ENCODE assay signal across 8 mouse cellular contexts in the genomic region with DNA sequence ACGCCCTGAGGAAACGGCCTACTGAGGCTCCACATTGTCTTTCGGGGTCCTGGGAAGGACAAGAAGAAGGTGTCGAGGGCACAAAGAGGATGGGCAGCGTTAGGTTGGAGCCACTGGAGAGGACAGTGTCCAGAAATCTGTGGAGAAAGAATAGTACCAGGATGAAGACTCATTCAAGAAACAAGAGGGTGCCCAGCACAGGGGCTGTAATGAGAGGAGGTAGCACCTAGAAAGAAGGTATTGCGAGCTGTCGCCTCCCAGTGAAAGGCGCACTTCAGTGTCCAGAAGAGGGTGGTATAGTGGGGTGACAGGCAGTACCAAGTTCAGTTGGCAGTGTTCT. TPM values are rescaled to one million over a fixed set of nuclear protein-coding genes. Genes with fewer than 3 reads are reported as not detected.
DNase-seq lines count a peak whose midpoint lies in the region; ATAC-seq and TF ChIP-seq lines count a peak whose summit lies in the region.

No protein-coding gene starts in this region.

- no peak for ATAC-seq in heart, embryonic 15.5 days (replicated peaks; ENCODE audit: insufficient number of reproducible peaks, insufficient read depth, low FRiP score, low read depth)
- no peak; the same call in none of the 2 replicates for ATAC-seq in hindbrain, embryonic 12.5 days (ENCODE audit: low FRiP score)

- peak overlapping the region; percentile 97 for H3K4me2 ChIP-seq in heart, embryonic 15.5 days
- H3K4me2 ChIP-seq in hindbrain, embryonic 12.5 days (replicated peaks) = peak overlapping the region; percentile 89

- peak overlapping the region; percentile 93 for H3K27ac ChIP-seq in heart, embryonic 15.5 days
- peak overlapping the region; percentile 78 for H3K27ac ChIP-seq in bone marrow, adult 2 months (ENCODE audit: control insufficient read depth, insufficient read depth, low read depth, low read length, poor library complexity)
- peak overlapping the region; percentile 93 for H3K27ac ChIP-seq in hindbrain, embryonic 12.5 days
- H3K27ac ChIP-seq in midbrain, embryonic 10.5 days (replicated peaks) = peak overlapping the region; percentile 92

- peaks cover 33% of the 10 kb centered on the region for H3K4me1 ChIP-seq in heart, embryonic 15.5 days (replicated peaks)
- no peaks in the 10 kb centered on the region for H3K4me1 ChIP-seq in bone marrow, adult 2 months (ENCODE audit: control insufficient read depth, insufficient read depth, low read length)
- H3K4me1 ChIP-seq in hindbrain, embryonic 12.5 days = peaks cover 46% of the 10 kb centered on the region
- H3K4me1 ChIP-seq in midbrain, embryonic 10.5 days = peaks cover 50% of the 10 kb centered on the region

- TF ChIP-seq CTCF in bone marrow, adult 2 months (IDR thresholded peaks at IDR 0.05; ENCODE audit: control insufficient read depth, insufficient read depth, low read length) = no peak

- H3K27me3 ChIP-seq in heart, embryonic 15.5 days = no peaks in the 10 kb centered on the region
- no peaks in the 10 kb centered on the region for H3K27me3 ChIP-seq in hindbrain, embryonic 12.5 days
- peaks cover 9% of the 10 kb centered on the region; the same call in 1 of the 2 replicates for H3K27me3 ChIP-seq in midbrain, embryonic 10.5 days (ENCODE audit: low read depth, poor library complexity, severe bottlenecking)

- WGBS in heart, embryonic 15.5 days = 4% methylated on average over 8 of the region's 8 CpGs
- WGBS in bone marrow, adult 2 months = 0% methylated on average over 8 of the region's 8 CpGs
- WGBS in hindbrain, embryonic 12.5 days = under 1% methylated on average over 8 of the region's 8 CpGs
- WGBS in midbrain, embryonic 10.5 days = 0% methylated on average over 8 of the region's 8 CpGs

- peak overlapping the region; percentile 83 for H3K9ac ChIP-seq in heart, embryonic 15.5 days
- peak overlapping the region; percentile 83 for H3K9ac ChIP-seq in hindbrain, embryonic 12.5 days

- peaks cover 9% of the 10 kb centered on the region; the same call in 1 of the 2 replicates for H3K36me3 ChIP-seq in heart, embryonic 15.5 days
- peaks cover 13% of the 10 kb centered on the region for H3K36me3 ChIP-seq in hindbrain, embryonic 12.5 days
- H3K36me3 ChIP-seq in midbrain, embryonic 10.5 days = peaks cover 45% of the 10 kb centered on the region

- H3K4me3 ChIP-seq in heart, embryonic 15.5 days = peak overlapping the region; percentile 88
- H3K4me3 ChIP-seq in bone marrow, adult 2 months (replicated peaks; ENCODE audit: control insufficient read depth, low read depth, low read length) = peak overlapping the region; percentile 94
- H3K4me3 ChIP-seq in hindbrain, embryonic 12.5 days = peak overlapping the region; percentile 67
- H3K4me3 ChIP-seq in midbrain, embryonic 10.5 days = peak overlapping the region; percentile 74

- intact Hi-C loops in heart, postnatal 10 days (cut with DNase I) = loop anchor here (10.0 kb wide), 1 partner anchor 668 kb away; no protein-coding TSS in a partner anchor

- DNase-seq in heart, postnatal 10 days = no peak
- no peak for DNase-seq in midbrain, embryonic 10.5 days (ENCODE audit: low spot score)
- DNase-seq in ovary, postnatal 14 days (ENCODE audit: low spot score) = no peak
- DNase-seq in cerebellum, postnatal 10 days = no peak
- no peak for DNase-seq in ovary, postnatal 10 days (ENCODE audit: low spot score)

- no peaks in the 10 kb centered on the region for H3K9me3 ChIP-seq in heart, embryonic 15.5 days (replicated peaks)
- no peaks in the 10 kb centered on the region for H3K9me3 ChIP-seq in hindbrain, embryonic 12.5 days (replicated peaks)
- H3K9me3 ChIP-seq in midbrain, embryonic 10.5 days (replicated peaks) = no peaks in the 10 kb centered on the region

- no peak for TF ChIP-seq POLR2A in bone marrow, adult 2 months (IDR thresholded peaks at IDR 0.05; ENCODE audit: borderline replicate concordance, control insufficient read depth, low read depth, low read length)

RNA-seq across cellular contexts. Expression of a gene that starts 0.7 kb away (rescaled TPM):
- polyA plus RNA-seq in heart, embryonic 15.5 days (2015; fragmentation: Nextera tagmentation; extraction: Ambion mirVana) = 41.0 and 54.5 TPM in 2 replicates
- 10 to 100 TPM; 12.5 to 13.2 TPM for total RNA-seq in heart, postnatal 10 days (2021)
- 31.6 and 50.1 TPM in 2 replicates for polyA plus RNA-seq in bone marrow, adult 2 months (2011; ENCODE audit: insufficient read depth, insufficient read length, low replicate concordance, missing spikeins)
- polyA plus RNA-seq in hindbrain, embryonic 12.5 days (2016; fragmentation: Nextera tagmentation; extraction: Ambion mirVana) = 68.6 and 80.7 TPM in 2 replicates
- 136 and 148 TPM in 2 replicates for polyA plus RNA-seq in midbrain, embryonic 10.5 days (2016; fragmentation: Nextera tagmentation; extraction: Ambion mirVana)

RNA-seq across cellular contexts. Expression of a gene that starts 0.7 kb away (rescaled TPM):
- polyA plus RNA-seq in heart, embryonic 15.5 days (2015; fragmentation: Nextera tagmentation; extraction: Ambion mirVana) = 3.8 and 6.5 TPM in 2 replicates
- total RNA-seq in heart, postnatal 10 days (2021) = 1 to 10 TPM; 3.3 to 3.5 TPM
- polyA plus RNA-seq in bone marrow, adult 2 months (2011; ENCODE audit: insufficient read depth, insufficient read length, low replicate concordance, missing spikeins) = 12.8 and 23.1 TPM in 2 replicates
- 40.0 and 40.5 TPM in 2 replicates for polyA plus RNA-seq in hindbrain, embryonic 12.5 days (2016; fragmentation: Nextera tagmentation; extraction: Ambion mirVana)
- polyA plus RNA-seq in midbrain, embryonic 10.5 days (2016; fragmentation: Nextera tagmentation; extraction: Ambion mirVana) = 12.8 and 16.8 TPM in 2 replicates

RNA-seq across cellular contexts. Expression of a gene that starts 16.1 kb away (rescaled TPM):
- polyA plus RNA-seq in heart, embryonic 15.5 days (2015; fragmentation: Nextera tagmentation; extraction: Ambion mirVana) = 1.1 and 2.2 TPM in 2 replicates
- 1 to 10 TPM; 1.4 to 3.4 TPM for total RNA-seq in heart, postnatal 10 days (2021)
- polyA plus RNA-seq in bone marrow, adult 2 months (2011; ENCODE audit: insufficient read depth, insufficient read length, low replicate concordance, missing spikeins) = 0.36 TPM in 1 of 2 replicates, not detected in the other
- polyA plus RNA-seq in hindbrain, embryonic 12.5 days (2016; fragmentation: Nextera tagmentation; extraction: Ambion mirVana) = 6.0 and 6.4 TPM in 2 replicates
- polyA plus RNA-seq in midbrain, embryonic 10.5 days (2016; fragmentation: Nextera tagmentation; extraction: Ambion mirVana) = 1.5 and 2.0 TPM in 2 replicates

RNA-seq across cellular contexts. Expression of a gene that starts 17.5 kb away (rescaled TPM):
- 0.08 and 0.34 TPM in 2 replicates for polyA plus RNA-seq in heart, embryonic 15.5 days (2015; fragmentation: Nextera tagmentation; extraction: Ambion mirVana)
- not detected for total RNA-seq in heart, postnatal 10 days (2021)
- not detected in 2 replicates for polyA plus RNA-seq in bone marrow, adult 2 months (2011; ENCODE audit: insufficient read depth, insufficient read length, low replicate concordance, missing spikeins)
- 0.96 and 0.98 TPM in 2 replicates for polyA plus RNA-seq in hindbrain, embryonic 12.5 days (2016; fragmentation: Nextera tagmentation; extraction: Ambion mirVana)
- 0.37 and 0.56 TPM in 2 replicates for polyA plus RNA-seq in midbrain, embryonic 10.5 days (2016; fragmentation: Nextera tagmentation; extraction: Ambion mirVana)

RNA-seq across cellular contexts. Expression of a gene that starts 23.8 kb away (rescaled TPM):
- polyA plus RNA-seq in heart, embryonic 15.5 days (2015; fragmentation: Nextera tagmentation; extraction: Ambion mirVana) = 7.1 and 9.0 TPM in 2 replicates
- total RNA-seq in heart, postnatal 10 days (2021) = 10 to 100 TPM; 16.0 to 18.9 TPM
- 3.7 and 7.0 TPM in 2 replicates for polyA plus RNA-seq in bone marrow, adult 2 months (2011; ENCODE audit: insufficient read depth, insufficient read length, low replicate concordance, missing spikeins)
- 19.4 and 19.8 TPM in 2 replicates for polyA plus RNA-seq in hindbrain, embryonic 12.5 days (2016; fragmentation: Nextera tagmentation; extraction: Ambion mirVana)
- 8.8 and 11.3 TPM in 2 replicates for polyA plus RNA-seq in midbrain, embryonic 10.5 days (2016; fragmentation: Nextera tagmentation; extraction: Ambion mirVana)
